Comparison of ENCODE assay signal across 25 mouse cellular contexts in the genomic region with DNA sequence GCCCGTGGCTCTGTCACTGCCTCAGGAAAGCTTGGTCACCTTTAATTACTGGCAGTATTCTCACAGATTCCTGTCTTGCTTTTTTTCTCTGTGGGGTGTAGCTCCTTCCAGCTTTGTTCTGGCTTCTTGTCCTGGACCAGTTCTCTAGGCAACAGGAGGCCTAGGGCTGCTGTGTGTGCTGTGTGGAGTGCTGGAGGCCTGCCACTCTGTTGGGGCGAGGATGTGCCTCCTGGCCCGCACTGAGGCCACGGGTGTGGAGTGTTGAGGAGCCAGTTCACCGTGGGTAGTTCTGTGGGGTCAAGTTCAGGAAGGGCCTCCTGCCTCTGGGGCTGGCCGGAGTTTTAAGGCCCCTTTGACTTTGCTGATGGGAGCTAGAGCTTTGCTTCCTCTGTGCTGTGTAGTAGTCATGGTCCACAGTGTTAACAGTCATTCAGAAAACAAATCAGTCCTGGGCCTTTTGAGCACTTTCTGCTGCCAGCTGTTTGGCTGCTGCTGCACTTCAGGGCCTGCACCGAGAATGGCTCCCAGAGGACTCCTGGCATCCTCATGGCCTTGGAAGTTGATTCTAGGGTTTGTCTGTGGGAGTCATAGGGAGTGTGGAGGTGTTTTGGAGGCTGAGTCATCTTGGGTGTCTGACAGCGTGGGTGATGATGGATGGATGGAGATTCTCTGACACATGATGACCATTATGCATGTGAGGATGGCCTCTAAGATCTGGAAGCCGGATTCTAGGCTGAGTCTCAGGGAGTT. TPM values are rescaled to one million over a fixed set of nuclear protein-coding genes. Genes with fewer than 3 reads are reported as not detected.
DNase-seq lines count a peak whose midpoint lies in the region; ATAC-seq and TF ChIP-seq lines count a peak whose summit lies in the region.
"Had no signal": no experiment of that assay in that cellular context is flagged by ENCODE, and none has a peak within 500 bp of the region (broad histone marks: within the 10 kb centered on the region; RNA-seq: fewer than 3 reads in every experiment).

No protein-coding gene starts in this region.

- peaks cover 30% of the 10 kb centered on the region; the same call in 1 of the 2 replicates for H3K36me3 ChIP-seq in lung, postnatal 0 days (ENCODE audit: insufficient read depth, low read length)
- H3K36me3 ChIP-seq in liver, embryonic 12.5 days: peaks cover 99% of the 10 kb centered on the region
- peaks cover 92% of the 10 kb centered on the region for H3K36me3 ChIP-seq in midbrain, embryonic 10.5 days

- H3K4me1 ChIP-seq in lung, postnatal 0 days (ENCODE audit: insufficient read depth, low read depth, low read length): no peaks in the 10 kb centered on the region
- H3K4me1 ChIP-seq in liver, embryonic 12.5 days: peaks cover 6% of the 10 kb centered on the region; the same call in 1 of the 2 replicates
- no peaks in the 10 kb centered on the region for H3K4me1 ChIP-seq in midbrain, embryonic 10.5 days
- H3K4me1 ChIP-seq: heart, embryonic 15.5 days; limb, embryonic 10.5 days had no signal

- H3K9ac ChIP-seq in lung, postnatal 0 days (replicated peaks; ENCODE audit: low read depth): no peak overlapping the region
- no peak overlapping the region for H3K9ac ChIP-seq in liver, embryonic 12.5 days
- H3K9ac ChIP-seq: heart, embryonic 15.5 days had no signal

- no peak overlapping the region for H3K27ac ChIP-seq in lung, postnatal 0 days (ENCODE audit: low read length)
- H3K27ac ChIP-seq in liver, embryonic 12.5 days: no peak overlapping the region
- no peak overlapping the region for H3K27ac ChIP-seq in midbrain, embryonic 10.5 days (replicated peaks)
- H3K27ac ChIP-seq: heart, embryonic 15.5 days; limb, embryonic 10.5 days had no signal

- no peak for TF ChIP-seq EP300 in lung, postnatal 0 days (IDR thresholded peaks at IDR 0.05)

- DNase-seq in gastrocnemius, postnatal 36 days: peak; percentile 42 to 43
- DNase-seq in gastrocnemius, adult 18-20 months (ENCODE audit: low spot score): no peak
- DNase-seq in lung, postnatal 10 days: peak; percentile 55
- no peak for DNase-seq in lung, postnatal 0 days (ENCODE audit: low spot score)
- DNase-seq in adrenal gland, postnatal 10 days: peak; percentile 43
- DNase-seq in midbrain, embryonic 10.5 days (ENCODE audit: low spot score): no peak
- DNase-seq: kidney, adult 8-10 months; kidney, postnatal 14 days; lung, adult 18-20 months; lung, postnatal 36 days; right cerebral cortex, postnatal 25 days had no signal

- TF ChIP-seq CTCF in lung, postnatal 0 days (IDR thresholded peaks at IDR 0.05): no peak

- intact Hi-C loops in gastrocnemius, postnatal 36 days (cut with DNase I): loop anchor here (10.0 kb wide), 1 partner anchor 344 kb away; no protein-coding TSS in a partner anchor

- no peak overlapping the region for H3K4me3 ChIP-seq in lung, postnatal 0 days (ENCODE audit: low read depth, low read length)
- H3K4me3 ChIP-seq in liver, embryonic 12.5 days: no peak overlapping the region
- no peak overlapping the region for H3K4me3 ChIP-seq in midbrain, embryonic 10.5 days
- H3K4me3 ChIP-seq: erythroblast, embryonic 14.5 days; heart, embryonic 15.5 days; limb, embryonic 10.5 days had no signal

- ATAC-seq in lung, postnatal 0 days: no peak
- no peak for ATAC-seq in liver, embryonic 12.5 days
- ATAC-seq: forebrain, embryonic 14.5 days; midbrain, embryonic 16.5 days had no signal

- no peaks in the 10 kb centered on the region for H3K9me3 ChIP-seq in lung, postnatal 0 days (ENCODE audit: low read length)
- H3K9me3 ChIP-seq in liver, embryonic 12.5 days (replicated peaks): no peaks in the 10 kb centered on the region
- no peaks in the 10 kb centered on the region for H3K9me3 ChIP-seq in midbrain, embryonic 10.5 days (replicated peaks)
- H3K9me3 ChIP-seq: heart, embryonic 15.5 days; limb, embryonic 10.5 days had no signal

- no peaks in the 10 kb centered on the region for H3K27me3 ChIP-seq in lung, postnatal 0 days (replicated peaks; ENCODE audit: insufficient read depth, low read length)
- H3K27me3 ChIP-seq in liver, embryonic 12.5 days (replicated peaks): no peaks in the 10 kb centered on the region
- no peaks in the 10 kb centered on the region for H3K27me3 ChIP-seq in midbrain, embryonic 10.5 days (ENCODE audit: low read depth, poor library complexity, severe bottlenecking)
- H3K27me3 ChIP-seq: heart, embryonic 15.5 days had no signal

- 79% methylated on average over 9 of the region's 9 CpGs for WGBS in lung, postnatal 0 days
- 84% methylated on average over 9 of the region's 9 CpGs for WGBS in liver, embryonic 12.5 days (ENCODE audit: insufficient replicate concordance)
- 94% methylated on average over 9 of the region's 9 CpGs for WGBS in midbrain, embryonic 10.5 days

- no peak overlapping the region for H3K4me2 ChIP-seq in lung, postnatal 0 days (replicated peaks; ENCODE audit: low read depth, low read length)
- no peak overlapping the region for H3K4me2 ChIP-seq in liver, embryonic 12.5 days
- H3K4me2 ChIP-seq: heart, embryonic 15.5 days had no signal

RNA-seq across cellular contexts. Expression of gene Banp, which starts 41.1 kb away (rescaled TPM):
- 10 to 100 TPM in 1 of 2 experiments, 1 to 10 TPM in 1; 6.6 to 17.8 TPM for total RNA-seq in gastrocnemius, postnatal 36 days (2021)
- 1 to 10 TPM; 8.4 TPM for total RNA-seq in gastrocnemius, adult 18-20 months (2021)
- 17.1 and 30.7 TPM in 2 replicates for polyA plus RNA-seq in lung, postnatal 0 days (2015; fragmentation: Nextera tagmentation; extraction: Ambion mirVana)
- total RNA-seq in adrenal gland, postnatal 10 days (2021): 10 to 100 TPM; 14.0 to 21.3 TPM
- 22.4 and 25.4 TPM in 2 replicates for polyA plus RNA-seq in liver, embryonic 12.5 days (2016; fragmentation: Nextera tagmentation; extraction: Ambion mirVana)
- 53.2 and 64.6 TPM in 2 replicates for polyA plus RNA-seq in midbrain, embryonic 10.5 days (2016; fragmentation: Nextera tagmentation; extraction: Ambion mirVana)

RNA-seq across cellular contexts. Expression of gene Car5a, which starts 46.0 kb away (rescaled TPM):
- not detected for total RNA-seq in gastrocnemius, postnatal 36 days (2021)
- not detected for total RNA-seq in gastrocnemius, adult 18-20 months (2021)
- 0.37 and 0.61 TPM in 2 replicates for polyA plus RNA-seq in lung, postnatal 0 days (2015; fragmentation: Nextera tagmentation; extraction: Ambion mirVana)
- total RNA-seq in adrenal gland, postnatal 10 days (2021): 1 to 10 TPM; 2.3 to 4.6 TPM
- 0.69 and 0.85 TPM in 2 replicates for polyA plus RNA-seq in liver, embryonic 12.5 days (2016; fragmentation: Nextera tagmentation; extraction: Ambion mirVana)
- polyA plus RNA-seq in midbrain, embryonic 10.5 days (2016; fragmentation: Nextera tagmentation; extraction: Ambion mirVana): 0.27 and 0.30 TPM in 2 replicates
- total RNA-seq: adrenal gland, postnatal 36 days; common myeloid progenitor, adult 5-6 weeks; granulocyte monocyte progenitor cell, adult 5-6 weeks; megakaryocyte-erythroid progenitor cell, adult 5-6 weeks; neutrophil, adult 5-6 weeks had no signal
- polyA plus RNA-seq: embryonic facial prominence, embryonic 11.5 days; heart, embryonic 15.5 days; hindbrain, embryonic 11.5 days; intestine, embryonic 14.5 days; limb, embryonic 10.5 days had no signal

Comparison
In these comparisons a context has a peak if more than half of its experiments do, and no peak if none do; other contexts are left out.
1. DNase-seq: peak in gastrocnemius, postnatal 36 days (2 of 2), lung, postnatal 10 days (single experiment) and adrenal gland, postnatal 10 days (single experiment); none in gastrocnemius, adult 18-20 months (single experiment), lung, postnatal 0 days (single experiment) and midbrain, embryonic 10.5 days (single experiment).